Mouse (Mus musculus) B cell, adult 2 months (primary cell): ENCODE measurements around the gene Tmem59l.

Source experiments
- DNase-seq, 2 experiments: peaks; one replicate each; pipeline ENCODE4 v3.0.0; 2022

Tmem59l gene

GRCm38 (mm10) chr8:70506328-70507026 is 19.3 kb upstream of the Tmem59l start, which contains the start of gene Rex1bd:
TSS of gene Rex1bd (minus strand) at chr8:70506752.
- DNase-seq, result peak; percentile 95 to 96

GRCm38 (mm10) chr8:70505698-70506327 is 18.7 kb upstream of the Tmem59l start:
- no peak for DNase-seq

- DNase-seq, result peak; percentile 90 to 92
Observed at GRCm38 (mm10) chr8:70504851-70505250, 17.7 kb upstream of the Tmem59l start.

- DNase-seq, result no peak
Observed at GRCm38 (mm10) chr8:70504291-70504716, 17.1 kb upstream of the Tmem59l start.

- DNase-seq, result peak; percentile 73 to 76
Observed at GRCm38 (mm10) chr8:70503062-70503750, 16.0 kb upstream of the Tmem59l start.

GRCm38 (mm10) chr8:70502540-70502939 is 15.4 kb upstream of the Tmem59l start:
- DNase-seq, result no peak

- DNase-seq, result no peak
Observed at GRCm38 (mm10) chr8:70501820-70502529, 14.8 kb upstream of the Tmem59l start.

- DNase-seq, result peak; percentile 70 to 74
Observed at GRCm38 (mm10) chr8:70500386-70501301, 13.5 kb upstream of the Tmem59l start.

GRCm38 (mm10) chr8:70495771-70496062 is 8.6 kb upstream of the Tmem59l start:
- no peak for DNase-seq

- DNase-seq, result no peak
Observed at GRCm38 (mm10) chr8:70495001-70495770, 8.0 kb upstream of the Tmem59l start.

- peak; percentile 53 to 60 for DNase-seq
Observed at GRCm38 (mm10) chr8:70494416-70494945, 7.3 kb upstream of the Tmem59l start.

- DNase-seq, result no peak
Observed at GRCm38 (mm10) chr8:70493692-70494415, 6.7 kb upstream of the Tmem59l start.

GRCm38 (mm10) chr8:70492664-70493640 is 5.8 kb upstream of the Tmem59l start, which contains the start of gene Crlf1:
TSS of gene Crlf1 (plus strand) at chr8:70493158.
- no peak for DNase-seq

GRCm38 (mm10) chr8:70490880-70491495 is 3.8 kb upstream of the Tmem59l start:
- DNase-seq, result no peak

- no peak for DNase-seq
Observed at GRCm38 (mm10) chr8:70490061-70490879, 3.1 kb upstream of the Tmem59l start.

- DNase-seq, result no peak
Observed at GRCm38 (mm10) chr8:70489576-70489975, 2.4 kb upstream of the Tmem59l start.

- no peak for DNase-seq
Observed at GRCm38 (mm10) chr8:70488931-70489470, 1.8 kb upstream of the Tmem59l start.
